8 mouse cellular contexts compared by ENCODE assay signal in the genomic region with DNA sequence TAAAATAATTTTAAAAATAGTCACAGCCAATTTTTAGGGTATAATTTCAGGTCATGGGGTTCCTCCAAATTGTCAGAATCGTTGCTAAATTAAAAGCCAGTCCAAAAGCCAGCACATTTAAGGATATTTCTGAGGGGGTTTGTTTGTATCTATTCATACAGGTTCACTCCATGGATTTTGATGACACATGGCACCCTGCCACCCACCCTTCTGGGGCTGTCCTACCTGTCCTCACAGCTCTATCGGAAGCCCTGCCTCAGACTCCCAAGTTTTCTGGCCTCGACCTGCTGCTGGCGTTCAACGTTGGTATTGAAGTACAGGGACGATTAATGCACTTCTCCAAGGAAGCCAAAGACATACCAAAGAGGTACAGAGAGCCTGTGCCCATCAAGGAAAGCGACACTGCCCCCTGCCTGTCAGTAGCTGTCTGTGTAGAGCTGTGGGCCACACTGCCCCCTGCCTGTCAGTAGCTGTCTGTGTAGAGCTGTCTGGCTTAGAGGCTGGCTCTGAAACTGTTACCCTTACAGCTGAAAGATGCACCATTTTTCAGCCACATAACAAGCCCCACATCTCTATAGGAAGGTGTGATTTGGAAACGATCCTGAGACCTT. TPM values are rescaled to one million over a fixed set of nuclear protein-coding genes. Genes with fewer than 3 reads are reported as not detected.
DNase-seq lines count a peak whose midpoint lies in the region; ATAC-seq and TF ChIP-seq lines count a peak whose summit lies in the region.

No protein-coding gene starts in this region.

- no peaks in the 10 kb centered on the region for H3K27me3 ChIP-seq in cerebellum, adult 2 months (ENCODE audit: control insufficient read depth, insufficient read depth, low read length)
- H3K27me3 ChIP-seq in hindbrain, embryonic 12.5 days: no peaks in the 10 kb centered on the region

- H3K36me3 ChIP-seq in hindbrain, embryonic 12.5 days: no peaks in the 10 kb centered on the region

- H3K27ac ChIP-seq in cerebellum, adult 2 months (ENCODE audit: insufficient read depth, low read length): no peak overlapping the region
- H3K27ac ChIP-seq in hindbrain, embryonic 12.5 days: no peak overlapping the region

- peak; percentile 63 for DNase-seq in MEL-GATA-1-ER (ENCODE audit: extremely low read depth, low read depth)
- peak; percentile 45 to 51 for DNase-seq in cerebellum, adult 2 months
- DNase-seq in layer of hippocampus, adult 9-11 months: peak; percentile 80
- DNase-seq in lung, postnatal 10 days: peak; percentile 86
- DNase-seq in retina, adult 2 months (ENCODE audit: low read depth, low spot score): peak; percentile 34
- DNase-seq in thymus, postnatal 14 days: peak; percentile 88

- H3K9ac ChIP-seq in hindbrain, embryonic 12.5 days: no peak overlapping the region

- no peak for TF ChIP-seq POLR2A in cerebellum, adult 2 months (IDR thresholded peaks at IDR 0.05; ENCODE audit: borderline replicate concordance, insufficient read depth, low read length)

- H3K4me2 ChIP-seq in hindbrain, embryonic 12.5 days (replicated peaks): no peak overlapping the region

- no peak overlapping the region for H3K4me3 ChIP-seq in cerebellum, adult 2 months (replicated peaks; ENCODE audit: insufficient read depth, low read depth, low read length)
- no peak overlapping the region for H3K4me3 ChIP-seq in hindbrain, embryonic 12.5 days

- ATAC-seq in frontal cortex, adult (ENCODE audit: low TSS enrichment): peak; percentile 98
- ATAC-seq in hindbrain, embryonic 12.5 days (ENCODE audit: low FRiP score): peak; percentile 81

- H3K4me1 ChIP-seq in cerebellum, adult 2 months (ENCODE audit: control insufficient read depth, insufficient read depth, low read length): no peaks in the 10 kb centered on the region
- peaks cover 4% of the 10 kb centered on the region; the same call in 1 of the 2 replicates for H3K4me1 ChIP-seq in hindbrain, embryonic 12.5 days

- peak; percentile 89 for TF ChIP-seq CTCF in cerebellum, adult 2 months (IDR thresholded peaks at IDR 0.05; ENCODE audit: borderline replicate concordance, insufficient read depth, low read depth, low read length)

- H3K9me3 ChIP-seq in hindbrain, embryonic 12.5 days (replicated peaks): no peaks in the 10 kb centered on the region

- 33% methylated on average over 8 of the region's 8 CpGs for WGBS in cerebellum, adult 2 months
- WGBS in hindbrain, embryonic 12.5 days: 39% methylated on average over 8 of the region's 8 CpGs

RNA-seq across cellular contexts. Expression of a gene that starts 4.5 kb away (rescaled TPM):
- 0.10 TPM in 1 of 2 replicates, not detected in the other for polyA plus RNA-seq in cerebellum, adult 2 months (2012; rRNA removed)
- polyA plus RNA-seq in hindbrain, embryonic 12.5 days (2016; fragmentation: Nextera tagmentation; extraction: Ambion mirVana): not detected in 2 replicates

RNA-seq across cellular contexts. Expression of a gene that starts 18.8 kb away (rescaled TPM):
- polyA plus RNA-seq in cerebellum, adult 2 months (2012; rRNA removed): 25.8 and 27.9 TPM in 2 replicates
- polyA plus RNA-seq in hindbrain, embryonic 12.5 days (2016; fragmentation: Nextera tagmentation; extraction: Ambion mirVana): 23.0 and 25.2 TPM in 2 replicates

RNA-seq across cellular contexts. Expression of a gene that starts 48.1 kb away (rescaled TPM):
- polyA plus RNA-seq in cerebellum, adult 2 months (2012; rRNA removed): 141 and 158 TPM in 2 replicates
- polyA plus RNA-seq in hindbrain, embryonic 12.5 days (2016; fragmentation: Nextera tagmentation; extraction: Ambion mirVana): 32.4 and 34.5 TPM in 2 replicates

Comparison
In these comparisons a context has a peak if more than half of its experiments do, and no peak if none do; other contexts are left out.
1. DNase-seq: peak in every context shown above with its lines; median percentile 88 in thymus, postnatal 14 days; 86 in lung, postnatal 10 days; 80 in layer of hippocampus, adult 9-11 months; 63 in MEL-GATA-1-ER; 48 in cerebellum, adult 2 months; 34 in retina, adult 2 months.